Mouse (Mus musculus): ENCODE results near the gene Crhr2.

Crhr2 gene

GRCm38 (mm10) chr6:55117325-55118109, 15.3 kb downstream of the Crhr2 start:
- DNase-seq (ENCODE audit: low spot score): no peak

GRCm38 (mm10) chr6:55108358-55108757, 24.5 kb downstream of the Crhr2 start:
- DNase-seq (ENCODE audit: low spot score): peak; percentile 18

GRCm38 (mm10) chr6:55098603-55099002, 34.2 kb downstream of the Crhr2 start:
- DNase-seq (ENCODE audit: low spot score): no peak

- DNase-seq (ENCODE audit: low spot score): no peak
Observed at GRCm38 (mm10) chr6:55098030-55098429, 34.8 kb downstream of the Crhr2 start.

- no peak for DNase-seq (ENCODE audit: low spot score)
Observed at GRCm38 (mm10) chr6:55093431-55094146, 39.2 kb downstream of the Crhr2 start.

GRCm38 (mm10) chr6:55091396-55091795, 41.4 kb downstream of the Crhr2 start:
- no peak for DNase-seq (ENCODE audit: low spot score)

- DNase-seq (ENCODE audit: low spot score): peak; percentile 1
Observed at GRCm38 (mm10) chr6:55090639-55091038, 42.2 kb downstream of the Crhr2 start.

- DNase-seq (ENCODE audit: low spot score): no peak
Observed at GRCm38 (mm10) chr6:55087355-55087754, 45.5 kb downstream of the Crhr2 start.

- no peak for DNase-seq (ENCODE audit: low spot score)
Observed at GRCm38 (mm10) chr6:55082261-55083051, 50.4 kb downstream of the Crhr2 start.

GRCm38 (mm10) chr6:55081379-55081778, 51.4 kb downstream of the Crhr2 start:
- DNase-seq (ENCODE audit: low spot score): no peak

GRCm38 (mm10) chr6:55076561-55077255, 56.1 kb downstream of the Crhr2 start:
- DNase-seq (ENCODE audit: low spot score): no peak

- DNase-seq (ENCODE audit: low spot score): no peak
Observed at GRCm38 (mm10) chr6:55065903-55066302, 66.9 kb downstream of the Crhr2 start.

GRCm38 (mm10) chr6:55064477-55064827, 68.4 kb downstream of the Crhr2 start:
- no peak for DNase-seq (ENCODE audit: low spot score)

- no peak for DNase-seq (ENCODE audit: low spot score)
Observed at GRCm38 (mm10) chr6:55063793-55064476, 68.9 kb downstream of the Crhr2 start.

- no peak for DNase-seq (ENCODE audit: low spot score)
Observed at GRCm38 (mm10) chr6:55062200-55062599, 70.6 kb downstream of the Crhr2 start.

- DNase-seq (ENCODE audit: low spot score): no peak
Observed at GRCm38 (mm10) chr6:55061328-55061727, 71.5 kb downstream of the Crhr2 start.

GRCm38 (mm10) chr6:55060241-55060825, 72.5 kb downstream of the Crhr2 start:
- DNase-seq (ENCODE audit: low spot score): no peak

- DNase-seq (ENCODE audit: low spot score): no peak
Observed at GRCm38 (mm10) chr6:55057427-55057826, 75.4 kb downstream of the Crhr2 start.

GRCm38 (mm10) chr6:55054491-55054890, 78.3 kb downstream of the Crhr2 start:
- DNase-seq (ENCODE audit: low spot score): no peak

GRCm38 (mm10) chr6:55049186-55049585, 83.6 kb downstream of the Crhr2 start:
- no peak for DNase-seq (ENCODE audit: low spot score)

GRCm38 (mm10) chr6:55045326-55045725, 87.5 kb downstream of the Crhr2 start:
- no peak for DNase-seq (ENCODE audit: low spot score)

Data from lung, postnatal 25 days (tissue).